Mouse (Mus musculus) C2C12 (cell line): ENCODE results near the gene Ogfod1. TPM values are rescaled to one million over a fixed set of nuclear protein-coding genes. Genes with fewer than 3 reads are reported as not detected.

Experiments
- H3K27me3 ChIP-seq: one replicate; pipeline ENCODE4 v1.6.1; 2011; ENCODE audit not compliant: control insufficient read depth, insufficient read depth, insufficient read length
- H3K36me3 ChIP-seq: one replicate; pipeline ENCODE4 v1.6.1; 2011; ENCODE audit not compliant: control insufficient read depth, insufficient read depth
- H3K4me3 ChIP-seq: one replicate; pipeline ENCODE4 v1.5.1; 2011; ENCODE audit warnings: mild to moderate bottlenecking, control low read depth; ENCODE audit not compliant: poor library complexity, insufficient read depth, severe bottlenecking
- H3K79me2 ChIP-seq: one replicate; pipeline ENCODE4 v1.6.1; 2011; ENCODE audit not compliant: control insufficient read depth, insufficient read depth
- H3K79me3 ChIP-seq: one replicate; pipeline ENCODE4 v1.6.1; 2011; ENCODE audit warnings: low read depth, control low read depth
- H3ac ChIP-seq: one replicate; pipeline ENCODE3; 2011; ENCODE audit warnings: low read depth; ENCODE audit not compliant: control insufficient read depth, insufficient read length
- CEBPB ChIP-seq: IDR thresholded peaks from one replicate; pipeline ENCODE4 v1.6.1; 2011; ENCODE audit warnings: low read depth, mild to moderate bottlenecking, control low read depth, moderate library complexity
- CTCF ChIP-seq: IDR thresholded peaks from one replicate; pipeline ENCODE4 v1.5.1; 2011; ENCODE audit not compliant: control insufficient read depth, insufficient read depth, insufficient read length
- FOSL1 ChIP-seq: IDR thresholded peaks from one replicate; pipeline ENCODE4 v1.8.0; 2011; ENCODE audit warnings: mild to moderate bottlenecking, low read length; ENCODE audit not compliant: poor library complexity, insufficient read depth, severe bottlenecking
- MAX ChIP-seq: IDR thresholded peaks from one replicate; pipeline ENCODE4 v1.6.1; 2011; ENCODE audit warnings: mild to moderate bottlenecking, control low read depth
- MYOD1 ChIP-seq: IDR thresholded peaks from one replicate; pipeline ENCODE4 v1.6.1; 2011; ENCODE audit warnings: low read depth; ENCODE audit not compliant: control insufficient read depth, insufficient read length
- MYOG ChIP-seq: IDR thresholded peaks from one replicate; pipeline ENCODE4 v1.6.1; 2011; ENCODE audit not compliant: control insufficient read depth, insufficient read length; ENCODE audit errors: extremely low read depth
- USF1 ChIP-seq: IDR thresholded peaks from one replicate; pipeline ENCODE4 v1.6.1; 2011; ENCODE audit warnings: low read depth, mild to moderate bottlenecking, control low read depth, moderate library complexity
- polyA plus RNA-seq: library from polyadenylated mRNA; unstranded; fragments of >200 nt; fragmentation: generic; extraction: Trizol; gene quantifications from one replicate; pipeline ENCODE4 v1.2.1, GENCODE M21; 2012; ENCODE audit warnings: missing spikeins

Ogfod1 gene
- polyA plus RNA-seq, 1 experiment: 9.7 TPM

- Histone ChIP-seq H3K36me3 (peaks cover 46% of the 10 kb centered on the region), H3K27me3 (no peaks in the 10 kb centered on the region), H3K4me3 (no peak overlapping the region), H3K79me2 (no peaks in the 10 kb centered on the region), H3ac (no peak overlapping the region), H3K79me3 (no peaks in the 10 kb centered on the region)
- TF ChIP-seq USF1: no peak
- peak; percentile 8 for TF ChIP-seq CTCF
These were observed 20.3 kb downstream of the Ogfod1 start for GRCm38 (mm10) chr8:94057157-94057854.

GRCm38 (mm10) chr8:94066121-94066863 lies 29.3 kb downstream of the Ogfod1 start:
- Histone ChIP-seq H3ac (no peak overlapping the region), H3K36me3 (peaks cover 26% of the 10 kb centered on the region), H3K79me2 (no peaks in the 10 kb centered on the region), H3K4me3 (no peak overlapping the region), H3K79me3 (no peaks in the 10 kb centered on the region), H3K27me3 (no peaks in the 10 kb centered on the region)
- TF ChIP-seq FOSL1 (no peak), CTCF (no peak), MYOD1 (no peak), USF1 (no peak), MAX (no peak), MYOG (no peak), CEBPB (no peak)

GRCm38 (mm10) chr8:94068793-94069192 lies 31.8 kb downstream of the Ogfod1 start:
- no peaks in the 10 kb centered on the region for H3K27me3 ChIP-seq
- no peak overlapping the region for H3K4me3 ChIP-seq
- no peaks in the 10 kb centered on the region for H3K79me2 ChIP-seq
- no peak for TF ChIP-seq FOSL1
- no peak for TF ChIP-seq MYOG
- TF ChIP-seq CTCF: no peak
- TF ChIP-seq MAX: no peak
- TF ChIP-seq USF1: no peak
- TF ChIP-seq CEBPB: no peak
- TF ChIP-seq MYOD1: no peak
- no peaks in the 10 kb centered on the region for H3K79me3 ChIP-seq
- H3ac ChIP-seq: no peak overlapping the region
- peaks cover 16% of the 10 kb centered on the region for H3K36me3 ChIP-seq

- no peaks in the 10 kb centered on the region for H3K79me2 ChIP-seq
- H3ac ChIP-seq: no peak overlapping the region
- TF ChIP-seq MAX (no peak), USF1 (no peak), FOSL1 (no peak), MYOD1 (no peak), MYOG (no peak), CTCF (no peak), CEBPB (no peak)
- no peaks in the 10 kb centered on the region for H3K36me3 ChIP-seq
- H3K27me3 ChIP-seq: no peaks in the 10 kb centered on the region
- no peak overlapping the region for H3K4me3 ChIP-seq
- no peaks in the 10 kb centered on the region for H3K79me3 ChIP-seq
These were observed 39.6 kb downstream of the Ogfod1 start for GRCm38 (mm10) chr8:94076461-94077192.

- H3K27me3 ChIP-seq: no peaks in the 10 kb centered on the region
- no peaks in the 10 kb centered on the region for H3K79me2 ChIP-seq
- H3K4me3 ChIP-seq: no peak overlapping the region
- H3ac ChIP-seq: no peak overlapping the region
- TF ChIP-seq MAX (no peak), MYOG (no peak), CEBPB (no peak), USF1 (no peak), CTCF (no peak), FOSL1 (no peak), MYOD1 (no peak)
- no peaks in the 10 kb centered on the region for H3K79me3 ChIP-seq
- no peaks in the 10 kb centered on the region for H3K36me3 ChIP-seq
These were observed 51.0 kb downstream of the Ogfod1 start for GRCm38 (mm10) chr8:94087964-94088363.

GRCm38 (mm10) chr8:94089715-94090114 lies 52.7 kb downstream of the Ogfod1 start:
- Histone ChIP-seq H3K27me3 (no peaks in the 10 kb centered on the region), H3K79me2 (no peaks in the 10 kb centered on the region), H3K36me3 (no peaks in the 10 kb centered on the region), H3ac (no peak overlapping the region), H3K79me3 (no peaks in the 10 kb centered on the region), H3K4me3 (no peak overlapping the region)
- TF ChIP-seq USF1 (no peak), MYOG (no peak), CEBPB (no peak), MYOD1 (no peak), CTCF (no peak), FOSL1 (no peak), MAX (no peak)
